9 mouse cellular contexts compared by ENCODE assay signal in genomic region chr9:71128911-71129310, GRCm38 (mm10). TPM values are rescaled to one million over a fixed set of nuclear protein-coding genes. Genes with fewer than 3 reads are reported as not detected.
DNase-seq lines count a peak whose midpoint lies in the region; ATAC-seq and TF ChIP-seq lines count a peak whose summit lies in the region.
"Had no signal": no experiment of that assay in that cellular context is flagged by ENCODE, and none has a peak within 500 bp of the region (broad histone marks: within the 10 kb centered on the region; RNA-seq: fewer than 3 reads in every experiment).

No protein-coding gene starts in this region.

- peaks cover 0 to 30% of the 10 kb centered on the region in 2 experiments; a peak in 2 of 4 replicates for H3K36me3 ChIP-seq in MEL (ENCODE audit: control insufficient read depth in 1 of 2, insufficient read depth in 2 of 2, low read length in 2 of 2)

- no peaks in the 10 kb centered on the region for H3K9me3 ChIP-seq in MEL (replicated peaks; ENCODE audit: insufficient read depth, low read length)

- no peak for TF ChIP-seq EP300 in MEL (IDR thresholded peaks at IDR 0.05; ENCODE audit: low read depth in 1 of 2, low read length in 2 of 2)

- peak; percentile 80 for TF ChIP-seq RAD21 in MEL (IDR thresholded peaks at IDR 0.05; ENCODE audit: low read depth, low read length)

- no peaks in the 10 kb centered on the region for H3K27me3 ChIP-seq in MEL (ENCODE audit: control insufficient read depth in 1 of 2, insufficient read depth in 2 of 2, low read length in 2 of 2)

- H3K4me3 ChIP-seq in MEL (ENCODE audit: control insufficient read depth in 1 of 2, insufficient read depth in 1 of 2, low read depth in 2 of 2, low read length in 2 of 2) = no peak overlapping the region

- H3K27ac ChIP-seq in MEL (ENCODE audit: control insufficient read depth, low read depth, low read length) = no peak overlapping the region
- H3K27ac ChIP-seq: macrophage had no signal

- H3K79me2 ChIP-seq in MEL (ENCODE audit: control insufficient read depth, insufficient read depth, low read length, poor library complexity) = no peaks in the 10 kb centered on the region

- no peak for TF ChIP-seq POLR2A in MEL (IDR thresholded peaks at IDR 0.05; ENCODE audit: control insufficient read depth in 1 of 2, insufficient read depth in 1 of 2, low read depth in 1 of 2, low read length in 2 of 2, poor library complexity in 1 of 2)

- no peak for ATAC-seq in CD4-positive, CD25-positive, alpha-beta regulatory T cell, adult 4 months

- H3K9ac ChIP-seq in MEL (ENCODE audit: control insufficient read depth, low read depth, low read length, poor library complexity, severe bottlenecking) = no peak overlapping the region

- peak; percentile 77 for DNase-seq in CD4-positive, CD25-positive, alpha-beta regulatory T cell, adult 2 months (ENCODE audit: low read depth, low spot score)
- DNase-seq in MEL (ENCODE audit: low read depth, low spot score) = peak; percentile 83
- DNase-seq in cerebellum, adult 8-10 months = peak; percentile 25
- DNase-seq in gastrocnemius, postnatal 25 days = peak; percentile 16
- peak; percentile 47 for DNase-seq in layer of hippocampus, adult 9-10 months (ENCODE audit: low spot score)
- DNase-seq in lung, postnatal 14 days = peak; percentile 79
- DNase-seq in spleen, postnatal 10 days (ENCODE audit: low spot score in 2 of 2) = peak; percentile 67 to 83

- peak; percentile 58 to 85 (median 64) for TF ChIP-seq CTCF in MEL (IDR thresholded peaks at IDR 0.05 in 2 of 3, conservative IDR thresholded peaks at IDR 0.05 in 1 of 3; ENCODE audit: control insufficient read depth in 1 of 3, insufficient read depth in 1 of 3, low read depth in 2 of 3, low read length in 3 of 3, poor library complexity in 1 of 3, severe bottlenecking in 1 of 3)

- no peaks in the 10 kb centered on the region for H3K4me1 ChIP-seq in MEL (ENCODE audit: control insufficient read depth in 1 of 2, insufficient read depth in 2 of 2, low read length in 2 of 2)

TF ChIP-seq in MEL, 35 proteins besides CTCF, POLR2A, EP300 and RAD21:
- TF ChIP-seq RCOR1 (IDR thresholded peaks at IDR 0.05; ENCODE audit: low read depth, low read length) (no peak), POLR2AphosphoS5 (IDR thresholded peaks at IDR 0.05; ENCODE audit: borderline replicate concordance, low read depth, low read length) (no peak), JUND (IDR thresholded peaks at IDR 0.05; ENCODE audit: low read depth, low read length) (no peak), SMC3 (IDR thresholded peaks at IDR 0.05; ENCODE audit: low read depth, low read length) (peak; percentile 91), MAZ (IDR thresholded peaks at IDR 0.05; ENCODE audit: low read depth, low read length) (0 out of 2 replicates have a peak, but pooled peaks have one; percentile 23), MXI1 (IDR thresholded peaks at IDR 0.05; ENCODE audit: low read depth, low read length) (no peak), HCFC1 (IDR thresholded peaks at IDR 0.05; ENCODE audit: low read depth, low read length) (no peak), GABPA (IDR thresholded peaks at IDR 0.05; ENCODE audit: low read depth, low read length) (no peak), BHLHE40 (IDR thresholded peaks at IDR 0.05; ENCODE audit: borderline replicate concordance, low read depth, low read length) (no peak), USF2 (IDR thresholded peaks at IDR 0.05; ENCODE audit: borderline replicate concordance in 1 of 2, insufficient read depth in 1 of 2, low read depth in 1 of 2, low read length in 2 of 2) (no peak), NELFE (IDR thresholded peaks at IDR 0.05; ENCODE audit: low read depth, low read length) (no peak), CHD1 (IDR thresholded peaks at IDR 0.05; ENCODE audit: low read depth, low read length) (no peak), ZC3H11A (IDR thresholded peaks at IDR 0.05; ENCODE audit: low read depth, low read length) (peak; percentile 93), GATA1 (IDR thresholded peaks at IDR 0.05; ENCODE audit: low read depth, low read length) (0 out of 2 replicates have a peak, but pooled peaks have one; percentile 22), MYC (IDR thresholded peaks at IDR 0.05; ENCODE audit: low read depth, low read length) (peak; percentile 63; the same call in 1 of the 2 replicates), MAFK (IDR thresholded peaks at IDR 0.05; ENCODE audit: borderline replicate concordance, low read depth, low read length) (no peak), SIN3A (IDR thresholded peaks at IDR 0.05; ENCODE audit: low read length) (0 out of 2 replicates have a peak, but pooled peaks have one; percentile 21), MEF2A (IDR thresholded peaks at IDR 0.05; ENCODE audit: extremely low read depth, insufficient replicate concordance, low read depth, low read length, poor library complexity, severe bottlenecking) (no peak), ZMIZ1 (IDR thresholded peaks at IDR 0.05; ENCODE audit: low read depth, low read length) (no peak), E2F4 (IDR thresholded peaks at IDR 0.05; ENCODE audit: borderline replicate concordance, low read depth, low read length) (no peak), ZNF384 (IDR thresholded peaks at IDR 0.05; ENCODE audit: low read depth, low read length) (peak; percentile 76), TAL1 (IDR thresholded peaks at IDR 0.05; ENCODE audit: low read length) (no peak), MYB (IDR thresholded peaks at IDR 0.05; ENCODE audit: low read depth, low read length) (no peak), UBTF (IDR thresholded peaks at IDR 0.05; ENCODE audit: borderline replicate concordance, insufficient read depth, low read depth, low read length) (no peak)

RNA-seq across cellular contexts. Expression of gene Aqp9, which starts 39.6 kb away (rescaled TPM):
- under 1 TPM in 1 of 2 experiments, not detected in 1; 0.31 TPM for polyA plus RNA-seq in CD4-positive, CD25-positive, alpha-beta regulatory T cell, adult 4 months (2017; shearing (Covaris generic))
- 64.8 and 74.3 TPM in 2 replicates for total RNA-seq in MEL (2012; rRNA removed)
- polyA plus RNA-seq in MEL (2012; ENCODE audit: insufficient read depth in 1 of 2, insufficient read length in 2 of 2, low read depth in 1 of 2, low replicate concordance in 2 of 2, missing spikeins in 1 of 2) = 10 to 100 TPM in 1 of 2 experiments, not detected in 1; 76.1 TPM
- total RNA-seq in gastrocnemius, postnatal 25 days (2021) = under 1 TPM in 1 of 2 experiments, not detected in 1; 0.13 TPM

Comparison
In these comparisons a context has a peak if more than half of its experiments do, and no peak if none do; other contexts are left out.
1. DNase-seq: peak in every context shown above with its lines; median percentile 83 in MEL; 79 in lung, postnatal 14 days; 77 in CD4-positive, CD25-positive, alpha-beta regulatory T cell, adult 2 months; 75 in spleen, postnatal 10 days; 47 in layer of hippocampus, adult 9-10 months; 25 in cerebellum, adult 8-10 months; 16 in gastrocnemius, postnatal 25 days.
2. RNA of gene Aqp9, which starts 39.6 kb away (total RNA-seq): 64.8 to 74.3 TPM in MEL; 0.13 TPM in gastrocnemius, postnatal 25 days; every median in the first group is over 10 times any median in the second.